Mouse (Mus musculus): ENCODE results near the gene Dirc2. TPM values are rescaled to one million over a fixed set of nuclear protein-coding genes. Genes with fewer than 3 reads are reported as not detected.

Dirc2 gene
- total and polyA plus RNA-seq, 3 experiments: 43.2 to 61.9 (median 49.9) TPM

DNA sequence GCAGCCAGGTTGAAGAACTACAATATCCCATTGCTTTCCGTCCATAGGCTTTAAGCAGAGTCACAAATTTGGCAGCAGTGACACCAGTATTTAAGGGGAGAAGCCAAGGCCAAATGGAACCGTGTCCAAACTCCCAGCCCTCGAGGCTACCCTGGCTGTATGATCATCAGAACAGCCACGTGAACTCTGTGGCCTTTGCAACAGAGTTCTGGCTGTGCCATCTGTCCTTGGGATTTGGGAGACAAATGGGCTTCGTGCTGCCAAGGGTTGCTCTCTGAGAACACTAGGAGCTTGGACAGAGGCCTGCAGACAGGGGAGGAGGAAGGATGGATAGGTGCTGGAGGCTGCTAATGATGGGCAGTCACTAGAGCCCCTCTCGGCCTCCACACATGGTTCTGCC lies 117.0 kb downstream of the Dirc2 start:
- no peaks in the 10 kb centered on the region for H3K79me2 ChIP-seq (replicated peaks; ENCODE audit: control insufficient read depth, insufficient read depth, low read length)
- H3K4me1 ChIP-seq (ENCODE audit: control insufficient read depth, insufficient read depth, low read length): no peaks in the 10 kb centered on the region
- DNase-seq: peak in 1 of 2 experiments; percentile 56
- TF ChIP-seq EP300 (IDR thresholded peaks at IDR 0.05; ENCODE audit: insufficient read depth, low read depth, low read length) (0 out of 2 replicates have a peak, but pooled peaks have one; percentile 36), CTCF (IDR thresholded peaks at IDR 0.05) (no peak)
- H3K4me3 ChIP-seq: no peak overlapping the region
- H3K27ac ChIP-seq: no peak overlapping the region
- no peaks in the 10 kb centered on the region for H3K36me3 ChIP-seq (ENCODE audit: control insufficient read depth, insufficient read depth, low read length)
- intact Hi-C loops (cut with DNase I): no loop called here
- WGBS: 34% methylated on average over 6 of the region's 6 CpGs
- H3K27me3 ChIP-seq (ENCODE audit: control insufficient read depth, insufficient read depth, low read length): no peaks in the 10 kb centered on the region
- no peak overlapping the region for H3K9ac ChIP-seq (ENCODE audit: low read depth, low read length)

DNA sequence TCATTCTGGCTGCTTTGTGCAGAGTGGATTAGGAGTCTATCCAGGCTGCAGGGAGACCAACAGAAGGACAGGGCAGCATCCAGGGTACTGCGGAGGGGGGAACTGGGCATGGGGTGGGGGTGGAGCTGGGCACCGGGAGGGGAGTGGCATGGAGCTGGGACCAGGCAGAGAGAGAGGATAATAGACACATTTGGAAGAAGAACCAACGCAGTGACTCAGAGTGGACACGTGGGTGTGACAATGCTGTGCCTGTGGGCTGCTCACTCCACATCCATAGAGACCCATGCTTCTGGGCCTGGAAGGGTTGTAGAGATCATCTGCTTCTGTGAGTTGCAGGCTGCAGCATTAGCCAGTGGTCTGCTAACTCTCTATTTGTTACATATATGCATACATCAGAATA lies 120.3 kb downstream of the Dirc2 start:
- Histone ChIP-seq H3K4me1 (ENCODE audit: control insufficient read depth, insufficient read depth, low read length) (no peaks in the 10 kb centered on the region), H3K4me3 (no peak overlapping the region), H3K27ac (no peak overlapping the region), H3K27me3 (ENCODE audit: control insufficient read depth, insufficient read depth, low read length) (no peaks in the 10 kb centered on the region), H3K9ac (ENCODE audit: low read depth, low read length) (no peak overlapping the region), H3K36me3 (ENCODE audit: control insufficient read depth, insufficient read depth, low read length) (no peaks in the 10 kb centered on the region), H3K79me2 (replicated peaks; ENCODE audit: control insufficient read depth, insufficient read depth, low read length) (no peaks in the 10 kb centered on the region)
- 71% methylated on average over 4 of the region's 4 CpGs for WGBS
- TF ChIP-seq POLR2A (IDR thresholded peaks at IDR 0.05; ENCODE audit: insufficient read depth, low read depth, low read length) (no peak), CTCF (IDR thresholded peaks at IDR 0.05) (no peak), EP300 (IDR thresholded peaks at IDR 0.05; ENCODE audit: insufficient read depth, low read depth, low read length) (no peak)
- intact Hi-C loops (cut with DNase I): no loop called here
- DNase-seq: no peak

Other genes with a start within 250 kb of the Dirc2 start
- 1 to 10 TPM; 1.8 to 3.0 TPM for gene Sema5b, start 228.2 kb downstream of the Dirc2 start, total RNA-seq (2021)
- gene Sema5b, start 228.2 kb downstream of the Dirc2 start, polyA plus RNA-seq (2012; rRNA removed): 0.23 and 1.5 TPM in 2 replicates
- 1 to 10 TPM; 2.5 to 2.6 TPM for gene Hspbap1, start 1.0 kb upstream of the Dirc2 start, total RNA-seq (2021)
- 2.1 and 3.1 TPM in 2 replicates for gene Hspbap1, start 1.0 kb upstream of the Dirc2 start, polyA plus RNA-seq (2012; rRNA removed)
- 10 to 100 TPM in 1 of 2 experiments, 1 to 10 TPM in 1; 9.9 to 11.3 TPM for gene Parp14, start 102.2 kb upstream of the Dirc2 start, total RNA-seq (2021)
- gene Parp14, start 102.2 kb upstream of the Dirc2 start, polyA plus RNA-seq (2012; rRNA removed): 3.8 and 5.9 TPM in 2 replicates
- 1 to 10 TPM; 9.3 to 9.8 TPM for gene Parp9, start 169.1 kb upstream of the Dirc2 start, total RNA-seq (2021)
- gene Parp9, start 169.1 kb upstream of the Dirc2 start, polyA plus RNA-seq (2012; rRNA removed): 6.5 and 11.1 TPM in 2 replicates
- gene Dtx3l, start 169.8 kb upstream of the Dirc2 start, total RNA-seq (2021): 1 to 10 TPM; 8.6 to 8.9 TPM
- gene Dtx3l, start 169.8 kb upstream of the Dirc2 start, polyA plus RNA-seq (2012; rRNA removed): 5.9 and 8.9 TPM in 2 replicates
- gene Kpna1, start 209.4 kb upstream of the Dirc2 start, total RNA-seq (2021): 100 to 1,000 TPM; 112 to 128 TPM
- gene Kpna1, start 209.4 kb upstream of the Dirc2 start, polyA plus RNA-seq (2012; rRNA removed): 18.7 and 40.3 TPM in 2 replicates